Mouse (Mus musculus): ENCODE results near the gene Ptpn11. TPM values are rescaled to one million over a fixed set of nuclear protein-coding genes. Genes with fewer than 3 reads are reported as not detected.

The Ptpn11 gene
- total RNA-seq, 1 experiment = 40.2 TPM

DNA sequence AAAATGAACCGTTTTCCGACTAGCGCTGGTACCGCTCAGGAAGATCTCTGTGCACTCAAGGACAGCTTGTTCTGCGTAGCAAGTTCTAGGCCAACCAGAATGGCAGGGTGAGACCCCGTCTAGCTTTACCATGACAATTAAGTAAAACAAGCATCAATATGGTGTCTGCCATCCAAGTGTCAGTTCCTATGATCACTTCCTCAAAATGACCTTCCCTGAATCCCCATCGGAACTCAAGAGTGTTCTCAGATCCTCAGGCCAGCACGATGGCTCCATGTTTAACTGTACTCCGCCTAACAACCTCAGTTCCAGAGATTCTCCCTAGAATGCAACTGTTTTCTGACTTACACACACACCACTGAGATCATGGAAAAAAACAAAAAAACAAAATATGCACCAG lies 2.9 kb downstream of the Ptpn11 start:
- Histone ChIP-seq H3K27ac (ENCODE audit: insufficient read depth, low read depth, low read length, poor library complexity, severe bottlenecking) (no peak overlapping the region), H3K4me1 (ENCODE audit: control insufficient read depth in 2 of 2, insufficient read depth in 2 of 2, low read length in 2 of 2, poor library complexity in 1 of 2) (peaks cover 4 to 18% of the 10 kb centered on the region in 2 experiments; a peak in 3 of 4 replicates), H3K9ac (ENCODE audit: insufficient read depth, low read depth, low read length, poor library complexity, severe bottlenecking) (no peak overlapping the region), H3K36me3 (ENCODE audit: control insufficient read depth, insufficient read depth, low read length, poor library complexity, severe bottlenecking) (no peaks in the 10 kb centered on the region; the same call in 1 of the 2 replicates), H3K4me3 (ENCODE audit: insufficient read depth in 1 of 2, low read depth in 1 of 2, low read length in 2 of 2, poor library complexity in 1 of 2, severe bottlenecking in 1 of 2) (no peak overlapping the region), H3K9me3 (ENCODE audit: control insufficient read depth, insufficient read depth, low read depth, low read length) (no peaks in the 10 kb centered on the region)
- no peak for TF ChIP-seq MAFK (IDR thresholded peaks at IDR 0.05; ENCODE audit: insufficient read depth, low read depth, low read length)
- TF ChIP-seq ZC3H11A (IDR thresholded peaks at IDR 0.05; ENCODE audit: borderline replicate concordance, low read depth, low read length) = no peak
- no peak for TF ChIP-seq ZNF384 (IDR thresholded peaks at IDR 0.05; ENCODE audit: low read depth, low read length)
- no peak for TF ChIP-seq HCFC1 (IDR thresholded peaks at IDR 0.05; ENCODE audit: borderline replicate concordance, insufficient read depth, low read length)
- no peak for TF ChIP-seq CHD2 (IDR thresholded peaks at IDR 0.05; ENCODE audit: low read depth, low read length)
- DNase-seq (ENCODE audit: low read depth, low spot score) = no peak
- in situ Hi-C loops (cut with MboI; ENCODE audit: low sequenced_read_pairs in 2 of 2, unreplicated experiment in 2 of 2) = no loop called here

- Histone ChIP-seq H3K27ac (ENCODE audit: insufficient read depth, low read depth, low read length, poor library complexity, severe bottlenecking) (no peak overlapping the region), H3K9me3 (ENCODE audit: control insufficient read depth, insufficient read depth, low read depth, low read length) (no peaks in the 10 kb centered on the region), H3K4me3 (ENCODE audit: insufficient read depth in 1 of 2, low read depth in 1 of 2, low read length in 2 of 2, poor library complexity in 1 of 2, severe bottlenecking in 1 of 2) (no peak overlapping the region), H3K9ac (ENCODE audit: insufficient read depth, low read depth, low read length, poor library complexity, severe bottlenecking) (no peak overlapping the region), H3K36me3 (ENCODE audit: control insufficient read depth, insufficient read depth, low read length, poor library complexity, severe bottlenecking) (no peaks in the 10 kb centered on the region; the same call in 1 of the 2 replicates), H3K4me1 (ENCODE audit: control insufficient read depth in 2 of 2, insufficient read depth in 2 of 2, low read length in 2 of 2, poor library complexity in 1 of 2) (peaks cover 4 to 20% of the 10 kb centered on the region in 2 experiments; a peak in 3 of 4 replicates)
- DNase-seq (ENCODE audit: low read depth, low spot score) = no peak
- in situ Hi-C loops (cut with MboI; ENCODE audit: low sequenced_read_pairs in 2 of 2, unreplicated experiment in 2 of 2) = no loop called here
- TF ChIP-seq MAFK (IDR thresholded peaks at IDR 0.05; ENCODE audit: insufficient read depth, low read depth, low read length) (no peak), CHD2 (IDR thresholded peaks at IDR 0.05; ENCODE audit: low read depth, low read length) (no peak), ZC3H11A (IDR thresholded peaks at IDR 0.05; ENCODE audit: borderline replicate concordance, low read depth, low read length) (no peak), HCFC1 (IDR thresholded peaks at IDR 0.05; ENCODE audit: borderline replicate concordance, insufficient read depth, low read length) (no peak)
Measured at GRCm38 (mm10) chr5:121187580-121188001, 3.6 kb downstream of the Ptpn11 start.

GRCm38 (mm10) chr5:121184945-121185551 lies 6.1 kb downstream of the Ptpn11 start:
- no peak overlapping the region for H3K9ac ChIP-seq (ENCODE audit: insufficient read depth, low read depth, low read length, poor library complexity, severe bottlenecking)
- in situ Hi-C loops (cut with MboI; ENCODE audit: low sequenced_read_pairs in 2 of 2, unreplicated experiment in 2 of 2) = no loop called here
- no peaks in the 10 kb centered on the region; the same call in 1 of the 2 replicates for H3K36me3 ChIP-seq (ENCODE audit: control insufficient read depth, insufficient read depth, low read length, poor library complexity, severe bottlenecking)
- H3K4me3 ChIP-seq (ENCODE audit: insufficient read depth in 1 of 2, low read depth in 1 of 2, low read length in 2 of 2, poor library complexity in 1 of 2, severe bottlenecking in 1 of 2) = no peak overlapping the region
- no peak for DNase-seq (ENCODE audit: low read depth, low spot score)
- H3K4me1 ChIP-seq (ENCODE audit: control insufficient read depth in 2 of 2, insufficient read depth in 2 of 2, low read length in 2 of 2, poor library complexity in 1 of 2) = peaks cover 7 to 20% of the 10 kb centered on the region in 2 experiments
- no peak for TF ChIP-seq ZNF384 (IDR thresholded peaks at IDR 0.05; ENCODE audit: low read depth, low read length)
- TF ChIP-seq ZC3H11A (IDR thresholded peaks at IDR 0.05; ENCODE audit: borderline replicate concordance, low read depth, low read length) = no peak
- TF ChIP-seq HCFC1 (IDR thresholded peaks at IDR 0.05; ENCODE audit: borderline replicate concordance, insufficient read depth, low read length) = no peak
- no peak for TF ChIP-seq CHD2 (IDR thresholded peaks at IDR 0.05; ENCODE audit: low read depth, low read length)
- no peak for TF ChIP-seq MAFK (IDR thresholded peaks at IDR 0.05; ENCODE audit: insufficient read depth, low read depth, low read length)
- no peaks in the 10 kb centered on the region for H3K9me3 ChIP-seq (ENCODE audit: control insufficient read depth, insufficient read depth, low read depth, low read length)
- H3K27ac ChIP-seq (ENCODE audit: insufficient read depth, low read depth, low read length, poor library complexity, severe bottlenecking) = no peak overlapping the region

DNA sequence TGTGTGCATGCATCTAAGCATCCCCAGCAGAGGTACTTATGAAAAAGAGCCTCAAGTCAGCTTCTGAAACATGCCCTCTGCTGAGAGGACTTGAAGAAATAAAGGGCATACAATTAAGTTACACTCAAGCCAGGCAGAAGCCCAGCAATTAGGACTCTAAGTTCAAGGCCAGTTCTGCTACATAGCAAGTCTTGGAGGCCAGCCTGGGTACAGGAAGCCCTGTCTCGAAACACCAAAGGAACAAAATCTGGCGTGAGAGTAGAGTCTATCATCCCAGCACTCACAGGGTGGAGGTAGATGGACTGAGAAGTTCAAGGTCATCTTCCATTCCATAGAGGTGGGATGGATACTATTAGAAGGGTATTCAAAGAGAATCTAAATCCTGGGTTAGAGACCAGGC lies 6.8 kb downstream of the Ptpn11 start:
- Histone ChIP-seq H3K9ac (ENCODE audit: insufficient read depth, low read depth, low read length, poor library complexity, severe bottlenecking) (no peak overlapping the region), H3K36me3 (ENCODE audit: control insufficient read depth, insufficient read depth, low read length, poor library complexity, severe bottlenecking) (no peaks in the 10 kb centered on the region; the same call in 1 of the 2 replicates), H3K4me3 (ENCODE audit: insufficient read depth in 1 of 2, low read depth in 1 of 2, low read length in 2 of 2, poor library complexity in 1 of 2, severe bottlenecking in 1 of 2) (no peak overlapping the region), H3K9me3 (ENCODE audit: control insufficient read depth, insufficient read depth, low read depth, low read length) (no peaks in the 10 kb centered on the region), H3K4me1 (ENCODE audit: control insufficient read depth in 2 of 2, insufficient read depth in 2 of 2, low read length in 2 of 2, poor library complexity in 1 of 2) (peaks cover 4 to 20% of the 10 kb centered on the region in 2 experiments), H3K27ac (ENCODE audit: insufficient read depth, low read depth, low read length, poor library complexity, severe bottlenecking) (no peak overlapping the region)
- DNase-seq (ENCODE audit: low read depth, low spot score) = no peak
- in situ Hi-C loops (cut with MboI; ENCODE audit: low sequenced_read_pairs in 2 of 2, unreplicated experiment in 2 of 2) = no loop called here
- TF ChIP-seq ZC3H11A (IDR thresholded peaks at IDR 0.05; ENCODE audit: borderline replicate concordance, low read depth, low read length) (no peak), MAFK (IDR thresholded peaks at IDR 0.05; ENCODE audit: insufficient read depth, low read depth, low read length) (no peak), ZNF384 (IDR thresholded peaks at IDR 0.05; ENCODE audit: low read depth, low read length) (no peak), CHD2 (IDR thresholded peaks at IDR 0.05; ENCODE audit: low read depth, low read length) (no peak), HCFC1 (IDR thresholded peaks at IDR 0.05; ENCODE audit: borderline replicate concordance, insufficient read depth, low read length) (no peak)

All from ES-E14 (cell line).